In the genomic region with DNA sequence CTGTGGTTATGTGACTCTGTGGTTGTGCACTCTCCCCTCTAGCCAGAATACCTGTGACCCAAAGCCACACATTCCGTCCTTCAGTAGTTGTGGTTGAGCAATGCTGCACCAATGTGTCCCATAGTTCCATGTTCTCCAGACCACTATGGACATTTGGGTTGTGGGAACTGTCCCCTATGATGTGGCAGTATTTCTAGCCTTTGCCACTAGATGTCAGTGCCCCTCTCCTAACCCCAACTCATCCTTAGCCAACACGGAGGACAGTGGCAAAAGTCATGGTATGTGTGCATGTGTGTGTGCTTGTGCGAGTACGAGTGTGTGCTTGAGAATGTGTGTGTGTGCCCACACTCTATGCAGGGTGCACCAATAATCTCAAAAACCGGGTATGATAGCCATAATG, we compare ENCODE assay signal across 17 mouse cellular contexts. TPM values are rescaled to one million over a fixed set of nuclear protein-coding genes. Genes with fewer than 3 reads are reported as not detected.
DNase-seq lines count a peak whose midpoint lies in the region; ATAC-seq and TF ChIP-seq lines count a peak whose summit lies in the region.
"Had no signal": no experiment of that assay in that cellular context is flagged by ENCODE, and none has a peak within 500 bp of the region (broad histone marks: within the 10 kb centered on the region; RNA-seq: fewer than 3 reads in every experiment).

No protein-coding gene starts in this region.

- H3K4me2 ChIP-seq in liver, embryonic 14.5 days (ENCODE audit: low read depth): no peak overlapping the region
- H3K4me2 ChIP-seq in liver, embryonic 11.5 days: no peak overlapping the region
- H3K4me2 ChIP-seq: limb, embryonic 13.5 days; midbrain, embryonic 12.5 days had no signal

- H3K4me1 ChIP-seq in cerebellum, adult 2 months (ENCODE audit: control insufficient read depth, insufficient read depth, low read length): no peaks in the 10 kb centered on the region
- peaks cover 2 to 4% of the 10 kb centered on the region in 2 experiments; a peak in 2 of 4 replicates for H3K4me1 ChIP-seq in liver, embryonic 14.5 days (replicated peaks; ENCODE audit: control insufficient read depth in 2 of 2, insufficient read depth in 2 of 2, low read length in 1 of 2)
- H3K4me1 ChIP-seq in liver, embryonic 11.5 days (replicated peaks; ENCODE audit: control insufficient read depth, insufficient read depth, low read length): no peaks in the 10 kb centered on the region
- H3K4me1 ChIP-seq in bone marrow, adult 2 months (ENCODE audit: control insufficient read depth, insufficient read depth, low read length): no peaks in the 10 kb centered on the region; the same call in none of the 2 replicates

- ATAC-seq in liver, embryonic 14.5 days (ENCODE audit: insufficient read depth): no peak
- ATAC-seq in liver, embryonic 11.5 days (replicated peaks; ENCODE audit: low FRiP score): no peak; the same call in 1 of the 2 replicates

- DNase-seq in cerebellum, adult 2 months: no peak
- no peak for DNase-seq in cerebellum, adult 11-12 months
- DNase-seq in liver, embryonic 14.5 days (ENCODE audit: low read depth in 3 of 3, low spot score in 3 of 3): no peak
- no peak for DNase-seq in liver, embryonic 11.5 days (ENCODE audit: low spot score)
- DNase-seq in retina, embryonic 14.5 days (ENCODE audit: low spot score): peak; percentile 59
- no peak for DNase-seq in cerebellum, adult 8-10 months
- no peak for DNase-seq in spleen, postnatal 14 days (ENCODE audit: low spot score in 2 of 2)
- DNase-seq: cerebellum, adult 11 months; gastrocnemius, postnatal 10 days; heart, postnatal 14 days; kidney, adult 8-10 months; right cerebral cortex, postnatal 4 days had no signal

- H3K27me3 ChIP-seq in cerebellum, adult 2 months (ENCODE audit: control insufficient read depth, insufficient read depth, low read length): peaks cover 6% of the 10 kb centered on the region; the same call in 1 of the 2 replicates
- peaks cover 57% of the 10 kb centered on the region for H3K27me3 ChIP-seq in liver, embryonic 14.5 days (ENCODE audit: control insufficient read depth, insufficient read depth, low read length)
- peaks cover 45% of the 10 kb centered on the region for H3K27me3 ChIP-seq in liver, embryonic 11.5 days (replicated peaks; ENCODE audit: control insufficient read depth, insufficient read depth, low read length)

- TF ChIP-seq POLR2A in cerebellum, adult 2 months (IDR thresholded peaks at IDR 0.05; ENCODE audit: borderline replicate concordance, insufficient read depth, low read length): no peak
- TF ChIP-seq POLR2A in bone marrow, adult 2 months (IDR thresholded peaks at IDR 0.05; ENCODE audit: borderline replicate concordance, control insufficient read depth, low read depth, low read length): no peak

- H3K27ac ChIP-seq in cerebellum, adult 2 months (ENCODE audit: insufficient read depth, low read length): no peak overlapping the region
- H3K27ac ChIP-seq in liver, embryonic 14.5 days: no peak overlapping the region
- H3K27ac ChIP-seq in liver, embryonic 11.5 days (ENCODE audit: low read depth, low read length): no peak overlapping the region
- H3K27ac ChIP-seq in bone marrow, adult 2 months (ENCODE audit: control insufficient read depth, insufficient read depth, low read depth, low read length, poor library complexity): no peak overlapping the region
- H3K27ac ChIP-seq: limb, embryonic 13.5 days; midbrain, embryonic 12.5 days had no signal

- peak; percentile 47; the same call in 1 of the 2 replicates for TF ChIP-seq CTCF in cerebellum, adult 2 months (IDR thresholded peaks at IDR 0.05; ENCODE audit: borderline replicate concordance, insufficient read depth, low read depth, low read length)
- peak; percentile 65 for TF ChIP-seq CTCF in liver, embryonic 14.5 days (IDR thresholded peaks at IDR 0.05; ENCODE audit: low read depth)
- peak; percentile 45 for TF ChIP-seq CTCF in bone marrow, adult 2 months (IDR thresholded peaks at IDR 0.05; ENCODE audit: control insufficient read depth, insufficient read depth, low read length)

- no peaks in the 10 kb centered on the region for H3K36me3 ChIP-seq in liver, embryonic 14.5 days (replicated peaks; ENCODE audit: control insufficient read depth, insufficient read depth, low read depth)
- no peaks in the 10 kb centered on the region for H3K36me3 ChIP-seq in liver, embryonic 11.5 days (ENCODE audit: control insufficient read depth, insufficient read depth, low read length)
- H3K36me3 ChIP-seq: limb, embryonic 13.5 days; midbrain, embryonic 12.5 days had no signal

- no peak overlapping the region for H3K4me3 ChIP-seq in cerebellum, adult 2 months (replicated peaks; ENCODE audit: insufficient read depth, low read depth, low read length)
- H3K4me3 ChIP-seq in liver, embryonic 14.5 days (ENCODE audit: insufficient read depth in 1 of 2, low read depth in 2 of 2, low read length in 2 of 2): no peak overlapping the region
- no peak overlapping the region for H3K4me3 ChIP-seq in liver, embryonic 11.5 days (ENCODE audit: low read depth, low read length)
- no peak overlapping the region for H3K4me3 ChIP-seq in bone marrow, adult 2 months (replicated peaks; ENCODE audit: control insufficient read depth, low read depth, low read length)
- H3K4me3 ChIP-seq: limb, embryonic 13.5 days; midbrain, embryonic 12.5 days had no signal

- no peak overlapping the region for H3K9ac ChIP-seq in liver, embryonic 14.5 days (replicated peaks)
- no peak overlapping the region for H3K9ac ChIP-seq in liver, embryonic 11.5 days (ENCODE audit: low read depth, low read length)
- H3K9ac ChIP-seq: limb, embryonic 13.5 days; midbrain, embryonic 12.5 days had no signal

- 43% methylated on average over 5 of the region's 5 CpGs for WGBS in cerebellum, adult 2 months
- WGBS in liver, embryonic 14.5 days (ENCODE audit: insufficient replicate concordance): 23% methylated on average over 5 of the region's 5 CpGs
- 37% methylated on average over 5 of the region's 5 CpGs for WGBS in liver, embryonic 11.5 days
- WGBS in bone marrow, adult 2 months: 34% methylated on average over 5 of the region's 5 CpGs

- no peak for TF ChIP-seq EP300 in liver, embryonic 14.5 days (IDR thresholded peaks at IDR 0.05; ENCODE audit: low read depth)

- no peaks in the 10 kb centered on the region for H3K9me3 ChIP-seq in liver, embryonic 14.5 days (ENCODE audit: control insufficient read depth, low read length)
- no peaks in the 10 kb centered on the region for H3K9me3 ChIP-seq in liver, embryonic 11.5 days (ENCODE audit: control insufficient read depth, low read length)
- H3K9me3 ChIP-seq: limb, embryonic 13.5 days; midbrain, embryonic 12.5 days had no signal

RNA-seq across cellular contexts. Expression of a gene that starts 9.7 kb away (rescaled TPM):
- polyA plus RNA-seq in cerebellum, adult 2 months (2012; rRNA removed): 37.7 and 37.8 TPM in 2 replicates
- 1.7 and 4.0 TPM in 2 replicates for polyA plus RNA-seq in liver, embryonic 14.5 days (2012; rRNA removed)
- 14.0 and 14.4 TPM in 2 replicates for polyA plus RNA-seq in liver, embryonic 14.5 days (2014; fragmentation: Nextera tagmentation; extraction: Ambion mirVana)
- polyA plus RNA-seq in liver, embryonic 11.5 days (2014; fragmentation: Nextera tagmentation; extraction: Ambion mirVana): 44.9 and 47.4 TPM in 2 replicates
- 11.9 and 13.4 TPM in 2 replicates for polyA plus RNA-seq in bone marrow, adult 2 months (2011; ENCODE audit: insufficient read depth, insufficient read length, low replicate concordance, missing spikeins)

RNA-seq across cellular contexts. Expression of a gene that starts 21.4 kb away (rescaled TPM):
- polyA plus RNA-seq in cerebellum, adult 2 months (2012; rRNA removed): 0.25 and 0.28 TPM in 2 replicates
- polyA plus RNA-seq in liver, embryonic 14.5 days (2012; rRNA removed): not detected in 2 replicates
- not detected in 2 replicates for polyA plus RNA-seq in liver, embryonic 14.5 days (2014; fragmentation: Nextera tagmentation; extraction: Ambion mirVana)
- not detected in 2 replicates for polyA plus RNA-seq in liver, embryonic 11.5 days (2014; fragmentation: Nextera tagmentation; extraction: Ambion mirVana)
- not detected in 2 replicates for polyA plus RNA-seq in bone marrow, adult 2 months (2011; ENCODE audit: insufficient read depth, insufficient read length, low replicate concordance, missing spikeins)
- polyA plus RNA-seq: limb, embryonic 13.5 days; thymus, postnatal 0 days had no signal

RNA-seq across cellular contexts. Expression of a gene that starts 59.0 kb away (rescaled TPM):
- polyA plus RNA-seq in cerebellum, adult 2 months (2012; rRNA removed): 0.07 TPM in 1 of 2 replicates, not detected in the other
- polyA plus RNA-seq in liver, embryonic 14.5 days (2012; rRNA removed): 0.03 and 0.05 TPM in 2 replicates
- not detected in 2 replicates for polyA plus RNA-seq in liver, embryonic 14.5 days (2014; fragmentation: Nextera tagmentation; extraction: Ambion mirVana)
- polyA plus RNA-seq in liver, embryonic 11.5 days (2014; fragmentation: Nextera tagmentation; extraction: Ambion mirVana): 0.12 TPM in 1 of 2 replicates, not detected in the other
- polyA plus RNA-seq in bone marrow, adult 2 months (2011; ENCODE audit: insufficient read depth, insufficient read length, low replicate concordance, missing spikeins): not detected in 2 replicates
- polyA plus RNA-seq: embryonic facial prominence, embryonic 14.5 days; limb, embryonic 13.5 days; midbrain, embryonic 12.5 days; thymus, postnatal 0 days had no signal
